Mouse (Mus musculus) cerebellum, adult 2 months (tissue): ENCODE measurements at regions not wholly inside any gene's neighbourhood (a gene's known extent, or its start where the extent isn't known, plus 50 kb on each side); places are given as distances from the start of the nearest gene placed in this dataset.

Source experiments
- CTCF ChIP-seq: fragments of 200-500 bp; IDR thresholded peaks from 2 replicates; pipeline ENCODE4 v1.5.1; 2011; ENCODE audit warnings: low read depth, mild to moderate bottlenecking, control low read depth, low read length, moderate library complexity, borderline replicate concordance; ENCODE audit not compliant: insufficient read depth
- POLR2A ChIP-seq: fragments of 200-500 bp; IDR thresholded peaks from 2 replicates; pipeline ENCODE4 v1.6.1; 2011; ENCODE audit warnings: low read length, control low read depth, borderline replicate concordance; ENCODE audit not compliant: insufficient read depth

- TF ChIP-seq CTCF = no peak
- TF ChIP-seq POLR2A = no peak
Observed at GRCm38 (mm10) chr15:36688051-36688754, 319.4 kb downstream of the Zfp706 start.
